Mouse (Mus musculus): ENCODE results near the gene Ftsj1. TPM values are rescaled to one million over a fixed set of nuclear protein-coding genes. Genes with fewer than 3 reads are reported as not detected.

Ftsj1 gene
- polyA plus RNA-seq, 1 experiment from 2014 or later: 40.3 TPM

- 78% methylated on average over 2 of the region's 2 CpGs for WGBS
- Histone ChIP-seq H3K4me3 (no peak overlapping the region), H3K36me3 (no peaks in the 10 kb centered on the region; the same call in 1 of the 2 replicates), H3K27ac (no peak overlapping the region), H3K9me3 (no peaks in the 10 kb centered on the region), H3K27me3 (ENCODE audit: insufficient read depth, poor library complexity, severe bottlenecking) (no peaks in the 10 kb centered on the region), H3K4me1 (no peaks in the 10 kb centered on the region; the same call in 1 of the 2 replicates)
- DNase-seq (ENCODE audit: low spot score): no peak
Observed at GRCm38 (mm10) chrX:8247680-8248079, 4.5 kb downstream of the Ftsj1 start.

DNA sequence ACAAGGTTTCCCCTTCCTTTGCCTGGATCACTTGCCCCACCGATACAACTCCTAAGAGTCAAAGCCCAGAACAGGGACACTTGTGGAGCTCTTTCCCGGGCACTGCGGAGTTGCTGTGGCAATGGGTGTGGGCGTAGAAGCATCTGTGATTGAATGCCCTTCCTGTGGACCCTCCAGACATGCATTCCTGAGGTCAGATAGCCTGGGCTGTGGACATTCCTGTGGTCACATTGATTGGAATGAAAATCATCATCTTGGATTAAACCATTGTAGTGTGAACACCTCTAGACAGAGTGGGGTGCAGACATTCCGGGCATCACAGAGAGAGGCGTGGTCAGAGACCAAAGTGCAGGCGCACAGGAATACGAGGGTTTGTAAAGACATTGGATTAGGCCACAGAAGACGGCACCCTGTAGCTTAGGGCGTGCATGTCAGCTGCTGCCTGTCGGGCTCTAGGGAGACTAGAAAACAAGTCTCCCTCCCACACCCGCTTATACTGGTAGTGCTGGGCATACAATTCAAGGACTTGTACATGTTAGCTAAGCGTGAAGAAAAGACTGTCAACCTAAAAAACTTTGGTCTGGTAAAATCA lies 13.3 kb downstream of the Ftsj1 start:
- H3K9me3 ChIP-seq: no peaks in the 10 kb centered on the region
- no peak overlapping the region for H3K4me3 ChIP-seq
- H3K27ac ChIP-seq: no peak overlapping the region
- DNase-seq (ENCODE audit: low spot score): no peak
- WGBS: 73% methylated on average over 13 of the region's 13 CpGs
- no peaks in the 10 kb centered on the region; the same call in 1 of the 2 replicates for H3K36me3 ChIP-seq
- H3K4me1 ChIP-seq: no peaks in the 10 kb centered on the region
- no peaks in the 10 kb centered on the region for H3K27me3 ChIP-seq (ENCODE audit: insufficient read depth, poor library complexity, severe bottlenecking)

DNA sequence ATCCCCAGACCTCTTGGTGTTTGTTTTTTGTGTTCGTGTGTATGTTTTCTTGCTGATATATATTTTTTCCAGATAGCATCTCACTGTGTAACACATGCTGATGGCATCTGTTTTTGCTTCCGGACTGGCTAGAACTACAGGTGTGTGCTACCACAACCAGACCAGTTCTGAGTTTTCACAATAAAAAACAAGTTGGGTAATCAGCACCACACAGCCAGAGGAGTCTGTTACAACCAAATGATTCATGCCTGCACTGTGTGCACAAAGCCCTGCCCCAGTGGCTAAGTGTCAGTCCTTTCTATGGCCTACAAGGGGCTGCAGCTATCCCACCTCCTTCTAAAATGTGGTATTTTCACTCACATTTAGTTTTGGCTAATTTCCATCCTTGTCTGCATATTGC lies 15.5 kb downstream of the Ftsj1 start:
- Histone ChIP-seq H3K9me3 (no peaks in the 10 kb centered on the region), H3K27ac (no peak overlapping the region), H3K4me1 (no peaks in the 10 kb centered on the region), H3K27me3 (ENCODE audit: insufficient read depth, poor library complexity, severe bottlenecking) (no peaks in the 10 kb centered on the region), H3K36me3 (no peaks in the 10 kb centered on the region; the same call in 1 of the 2 replicates), H3K4me3 (no peak overlapping the region)
- no peak for DNase-seq (ENCODE audit: low spot score)
- 84% methylated on average over 2 of the region's 2 CpGs for WGBS

DNA sequence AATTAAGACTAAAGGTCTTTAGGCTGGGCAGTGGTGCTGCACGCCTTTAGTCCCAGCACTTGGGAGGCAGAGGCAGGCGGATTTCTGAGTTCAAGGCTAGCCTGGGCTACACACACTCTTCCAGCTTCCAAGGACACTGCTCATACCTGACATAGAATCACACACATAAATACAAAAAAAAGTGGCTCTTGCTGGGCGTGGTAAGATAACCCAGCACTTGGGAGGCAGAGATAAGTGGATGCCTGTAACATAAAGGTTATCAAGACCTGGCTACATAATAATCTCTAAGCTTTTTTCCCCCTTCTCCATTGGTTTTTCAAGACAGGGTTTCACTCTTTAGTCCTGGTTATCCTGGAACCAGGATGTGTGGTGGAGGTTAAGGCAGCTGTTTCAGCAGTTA lies 18.6 kb downstream of the Ftsj1 start:
- 75% methylated on average over 3 of the region's 3 CpGs for WGBS

GRCm38 (mm10) chrX:8230272-8230671 lies 21.9 kb downstream of the Ftsj1 start:
- Histone ChIP-seq H3K4me3 (no peak overlapping the region), H3K36me3 (no peaks in the 10 kb centered on the region), H3K9me3 (no peaks in the 10 kb centered on the region), H3K27me3 (ENCODE audit: insufficient read depth, poor library complexity, severe bottlenecking) (no peaks in the 10 kb centered on the region), H3K4me1 (no peaks in the 10 kb centered on the region), H3K27ac (no peak overlapping the region)
- 67% methylated on average over 4 of the region's 4 CpGs for WGBS
- no peak for DNase-seq (ENCODE audit: low spot score)

More for the DNA sequence above, 18.6 kb downstream of the Ftsj1 start:
- Histone ChIP-seq H3K4me3 (no peak overlapping the region), H3K9me3 (no peaks in the 10 kb centered on the region), H3K4me1 (no peaks in the 10 kb centered on the region), H3K36me3 (no peaks in the 10 kb centered on the region), H3K27ac (no peak overlapping the region), H3K27me3 (ENCODE audit: insufficient read depth, poor library complexity, severe bottlenecking) (no peaks in the 10 kb centered on the region)
- DNase-seq (ENCODE audit: low spot score): no peak

GRCm38 (mm10) chrX:8223473-8223872 lies 28.7 kb downstream of the Ftsj1 start:
- H3K27ac ChIP-seq: no peak overlapping the region
- 78% methylated on average over 7 of the region's 7 CpGs for WGBS
- DNase-seq (ENCODE audit: low spot score): no peak
- no peaks in the 10 kb centered on the region for H3K4me1 ChIP-seq
- no peaks in the 10 kb centered on the region for H3K36me3 ChIP-seq
- H3K9me3 ChIP-seq: no peaks in the 10 kb centered on the region
- no peak overlapping the region for H3K4me3 ChIP-seq
- H3K27me3 ChIP-seq (ENCODE audit: insufficient read depth, poor library complexity, severe bottlenecking): no peaks in the 10 kb centered on the region

- H3K36me3 ChIP-seq: no peaks in the 10 kb centered on the region
- H3K4me3 ChIP-seq: no peak overlapping the region
- no peak for DNase-seq (ENCODE audit: low spot score)
- H3K27ac ChIP-seq: no peak overlapping the region
- WGBS: 54% methylated on average over 7 of the region's 7 CpGs
- no peaks in the 10 kb centered on the region for H3K27me3 ChIP-seq (ENCODE audit: insufficient read depth, poor library complexity, severe bottlenecking)
- H3K4me1 ChIP-seq: no peaks in the 10 kb centered on the region
- H3K9me3 ChIP-seq: no peaks in the 10 kb centered on the region
Observed at GRCm38 (mm10) chrX:8222678-8223421, 29.4 kb downstream of the Ftsj1 start.

DNA sequence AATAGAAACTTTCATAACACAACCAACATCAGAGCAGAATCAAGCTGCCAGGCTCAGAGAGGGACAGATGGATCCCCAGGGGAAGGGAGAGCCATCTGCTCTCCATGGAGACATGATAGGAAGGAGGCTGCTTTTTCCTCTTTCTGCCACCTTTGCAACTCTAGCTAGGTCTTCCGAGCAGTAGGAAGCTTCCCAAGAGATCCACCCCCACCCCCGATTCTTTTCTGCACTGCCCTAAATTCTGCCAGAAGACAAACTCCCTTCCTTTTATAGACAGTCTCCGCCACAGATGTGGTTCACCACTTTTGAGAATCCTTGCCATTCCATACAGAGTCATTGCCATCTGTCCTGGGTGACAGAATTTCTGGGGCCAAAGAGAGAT lies 29.9 kb downstream of the Ftsj1 start:
- Histone ChIP-seq H3K4me3 (no peak overlapping the region), H3K27me3 (ENCODE audit: insufficient read depth, poor library complexity, severe bottlenecking) (no peaks in the 10 kb centered on the region), H3K27ac (no peak overlapping the region), H3K4me1 (no peaks in the 10 kb centered on the region), H3K9me3 (no peaks in the 10 kb centered on the region), H3K36me3 (no peaks in the 10 kb centered on the region)
- DNase-seq (ENCODE audit: low spot score): no peak
- 58% methylated on average over 3 of the region's 3 CpGs for WGBS

- no peaks in the 10 kb centered on the region for H3K9me3 ChIP-seq
- H3K36me3 ChIP-seq: no peaks in the 10 kb centered on the region
- no peak overlapping the region for H3K4me3 ChIP-seq
- DNase-seq (ENCODE audit: low spot score): no peak
- no peaks in the 10 kb centered on the region for H3K27me3 ChIP-seq (ENCODE audit: insufficient read depth, poor library complexity, severe bottlenecking)
- 21% methylated on average over 8 of the region's 8 CpGs for WGBS
- no peaks in the 10 kb centered on the region for H3K4me1 ChIP-seq
- H3K27ac ChIP-seq: no peak overlapping the region
Observed at GRCm38 (mm10) chrX:8219651-8220050, 32.6 kb downstream of the Ftsj1 start.

DNA sequence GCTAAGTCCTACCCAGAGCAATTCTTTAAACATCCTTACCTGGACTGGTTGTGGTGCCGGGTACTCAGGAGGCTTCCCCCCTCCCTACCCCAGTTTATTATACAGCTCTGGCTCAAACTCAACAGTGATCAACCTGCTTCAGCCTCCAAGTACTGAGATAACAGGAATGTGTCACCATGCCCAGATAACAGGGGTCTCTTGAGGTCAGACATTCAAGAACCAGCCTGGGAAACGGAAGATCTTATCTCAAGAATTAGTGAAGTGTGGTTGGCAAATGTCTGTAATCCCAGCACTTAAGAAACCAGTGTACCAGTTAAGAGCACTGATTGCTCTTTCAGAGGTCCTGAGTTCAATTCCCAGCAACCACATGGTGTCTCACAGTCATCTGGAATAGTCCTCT lies 34.1 kb downstream of the Ftsj1 start:
- H3K27me3 ChIP-seq (ENCODE audit: insufficient read depth, poor library complexity, severe bottlenecking): no peaks in the 10 kb centered on the region
- no peaks in the 10 kb centered on the region for H3K36me3 ChIP-seq
- H3K9me3 ChIP-seq: no peaks in the 10 kb centered on the region
- no peak for DNase-seq (ENCODE audit: low spot score)
- no peak overlapping the region for H3K4me3 ChIP-seq
- no peak overlapping the region for H3K27ac ChIP-seq
- 27% methylated on average over 2 of the region's 2 CpGs for WGBS
- H3K4me1 ChIP-seq: no peaks in the 10 kb centered on the region

DNA sequence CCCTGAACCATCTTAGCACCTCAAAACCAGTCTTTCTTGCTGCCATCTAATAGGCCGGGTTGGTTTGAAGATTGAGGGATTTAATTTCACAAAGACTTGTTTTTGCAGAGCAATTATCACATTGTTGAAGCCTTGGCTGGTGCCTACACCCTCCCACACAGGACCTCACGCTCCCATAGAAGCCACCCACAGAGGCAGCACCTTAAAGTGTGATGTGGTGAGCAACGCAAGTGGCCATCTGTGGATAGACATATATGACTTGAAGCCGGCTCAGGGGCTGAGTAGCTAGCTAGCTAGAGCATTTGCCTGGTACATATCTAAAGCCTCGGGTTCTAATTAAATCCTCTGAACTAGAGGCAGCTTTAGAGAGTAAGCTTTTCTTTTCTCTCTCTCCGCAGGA lies 34.8 kb downstream of the Ftsj1 start:
- Histone ChIP-seq H3K4me3 (no peak overlapping the region), H3K36me3 (no peaks in the 10 kb centered on the region), H3K27me3 (ENCODE audit: insufficient read depth, poor library complexity, severe bottlenecking) (no peaks in the 10 kb centered on the region), H3K4me1 (no peaks in the 10 kb centered on the region), H3K9me3 (no peaks in the 10 kb centered on the region), H3K27ac (no peak overlapping the region)
- WGBS: 27% methylated on average over 6 of the region's 6 CpGs
- DNase-seq (ENCODE audit: low spot score): no peak

- H3K4me1 ChIP-seq: no peaks in the 10 kb centered on the region
- 66% methylated on average over 7 of the region's 7 CpGs for WGBS
Observed at GRCm38 (mm10) chrX:8211490-8212207, 40.6 kb downstream of the Ftsj1 start.

DNA sequence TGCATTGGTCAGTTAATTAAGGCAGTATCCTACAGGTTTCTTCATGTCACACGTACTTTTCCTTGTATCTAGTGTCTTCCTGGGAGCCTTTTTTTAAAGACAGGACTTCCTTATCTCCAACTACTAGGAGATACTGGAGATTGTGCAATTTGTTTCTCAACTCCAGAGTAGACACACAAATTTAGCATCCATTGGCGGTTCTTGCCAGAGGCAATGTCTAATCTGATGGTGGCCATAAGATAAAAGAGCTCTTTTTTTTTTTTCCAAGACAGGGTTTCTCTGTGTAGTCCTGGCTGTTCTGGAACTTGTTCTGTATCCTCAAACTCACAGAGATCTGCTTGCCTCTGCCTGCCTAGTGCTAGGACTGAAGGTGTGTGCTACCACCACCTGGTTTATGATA lies 42.5 kb downstream of the Ftsj1 start:
- Histone ChIP-seq H3K27me3 (ENCODE audit: insufficient read depth, poor library complexity, severe bottlenecking) (no peaks in the 10 kb centered on the region), H3K4me3 (no peak overlapping the region), H3K9me3 (no peaks in the 10 kb centered on the region), H3K27ac (no peak overlapping the region), H3K36me3 (no peaks in the 10 kb centered on the region), H3K4me1 (no peaks in the 10 kb centered on the region)
- 58% methylated on average over 2 of the region's 2 CpGs for WGBS
- DNase-seq (ENCODE audit: low spot score): no peak

More at GRCm38 (mm10) chrX:8211490-8212207, 40.6 kb downstream of the Ftsj1 start:
- H3K4me3 ChIP-seq: no peak overlapping the region
- no peaks in the 10 kb centered on the region for H3K9me3 ChIP-seq
- H3K27ac ChIP-seq: no peak overlapping the region
- no peaks in the 10 kb centered on the region for H3K36me3 ChIP-seq
- DNase-seq (ENCODE audit: low spot score): no peak
- no peaks in the 10 kb centered on the region for H3K27me3 ChIP-seq (ENCODE audit: insufficient read depth, poor library complexity, severe bottlenecking)
